Mouse (Mus musculus) large intestine, adult 2 months (tissue): ENCODE data around the gene Plcxd2. TPM values are rescaled to one million over a fixed set of nuclear protein-coding genes. Genes with fewer than 3 reads are reported as not detected.

Experiments used
- DNase-seq: peaks from one replicate; pipeline ENCODE4 v3.0.0-alpha.2; 2012; ENCODE audit warnings: low read depth, low spot score
- WGBS: fragments of 180-500 bp; shearing (Covaris S2); methylation state at CpG from one replicate; pipeline ENCODE4 v1.1.7; 2018; 5-methylcytosine and 5-hydroxymethylcytosine counted together
- polyA plus RNA-seq: library from polyadenylated mRNA; depleted of rRNA; stranded (reverse); fragments of >200 nt; gene quantifications from 2 replicates; pipeline ENCODE4 v1.2.3, GENCODE M21; 2012

Gene Plcxd2
- polyA plus RNA-seq, 1 experiment, result 3.2 TPM

DNA sequence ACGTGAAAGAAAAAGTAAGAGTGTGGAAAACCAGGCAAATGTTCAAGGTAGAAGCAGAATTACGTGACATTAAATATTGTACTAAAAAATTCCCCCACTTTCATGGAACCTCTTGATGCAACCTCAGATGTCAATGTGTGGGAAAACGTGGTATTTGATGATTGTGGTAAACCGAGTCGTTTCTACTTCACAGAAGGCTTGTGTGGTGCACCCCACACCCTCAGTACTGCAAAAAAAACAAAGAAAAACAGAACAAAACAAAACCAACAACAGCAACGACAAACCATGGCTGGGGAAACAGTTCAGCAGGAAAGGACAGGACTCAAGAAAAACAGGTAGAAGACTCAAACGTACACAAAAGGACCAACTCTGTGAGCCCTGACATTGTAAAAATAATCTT lies 11.8 kb downstream of the Plcxd2 start:
- WGBS, result 81% methylated on average over 7 of the region's 7 CpGs
- no peak for DNase-seq

DNA sequence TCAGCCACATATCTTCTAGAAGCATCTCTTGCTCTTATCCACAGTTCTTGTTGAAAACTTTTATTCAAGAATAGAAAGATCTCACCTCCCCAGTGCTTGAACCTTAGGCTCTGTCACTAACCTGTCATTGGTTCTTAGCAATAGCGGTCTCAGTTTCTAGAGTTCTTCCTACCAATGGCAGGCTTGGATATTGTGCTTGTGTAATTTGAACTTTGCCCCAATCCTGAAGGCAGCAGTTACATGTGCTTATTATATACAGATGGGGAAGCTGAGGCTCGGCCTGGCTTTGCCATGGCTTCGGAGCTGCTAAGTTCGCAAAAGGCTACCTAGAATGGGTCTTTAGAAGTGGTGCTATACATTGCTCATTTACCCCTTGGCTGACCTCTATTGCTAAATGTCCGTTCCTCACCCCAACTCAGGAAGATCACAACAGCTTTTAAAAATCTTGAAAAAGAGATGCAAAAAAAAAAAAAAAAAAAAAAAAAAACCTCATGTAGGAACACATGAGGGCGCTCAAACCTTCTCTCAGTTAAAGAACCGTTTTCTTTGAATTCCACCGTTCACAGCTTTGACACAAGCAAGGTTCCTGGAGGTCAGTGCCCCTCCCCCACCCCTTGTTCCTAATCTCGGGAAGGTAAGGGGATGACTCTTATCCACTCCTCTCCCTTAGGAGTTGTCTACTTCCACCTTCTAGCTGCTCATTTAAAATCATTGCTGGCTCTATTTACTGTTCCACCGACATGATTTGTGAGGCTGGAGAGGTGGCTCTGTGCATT lies 18.9 kb downstream of the Plcxd2 start:
- WGBS, result 52% methylated on average over 10 of the region's 10 CpGs
- no peak for DNase-seq

GRCm38 (mm10) chr16:45986236-45986635 lies 23.8 kb downstream of the Plcxd2 start:
- 61% methylated on average over 1 of the region's 1 CpGs for WGBS
- no peak for DNase-seq

GRCm38 (mm10) chr16:45984610-45985606 lies 25.1 kb downstream of the Plcxd2 start:
- WGBS, result 31% methylated on average over 4 of the region's 4 CpGs
- DNase-seq, result peak; percentile 36

- WGBS, result 100% methylated on average over 1 of the region's 1 CpGs
- no peak for DNase-seq
These were observed 33.8 kb downstream of the Plcxd2 start for GRCm38 (mm10) chr16:45976251-45976650.

GRCm38 (mm10) chr16:45973959-45974686 lies 35.9 kb downstream of the Plcxd2 start:
- 57% methylated on average over 9 of the region's 9 CpGs for WGBS
- DNase-seq, result no peak

- WGBS, result 88% methylated on average over 2 of the region's 2 CpGs
- DNase-seq, result no peak
These were observed 39.8 kb downstream of the Plcxd2 start for GRCm38 (mm10) chr16:45970187-45970586.

GRCm38 (mm10) chr16:45968716-45969115 lies 41.3 kb downstream of the Plcxd2 start:
- 73% methylated on average over 5 of the region's 5 CpGs for WGBS
- no peak for DNase-seq

GRCm38 (mm10) chr16:45967471-45967870 lies 42.5 kb downstream of the Plcxd2 start:
- 7% methylated on average over 7 of the region's 7 CpGs for WGBS
- peak; percentile 68 for DNase-seq

DNA sequence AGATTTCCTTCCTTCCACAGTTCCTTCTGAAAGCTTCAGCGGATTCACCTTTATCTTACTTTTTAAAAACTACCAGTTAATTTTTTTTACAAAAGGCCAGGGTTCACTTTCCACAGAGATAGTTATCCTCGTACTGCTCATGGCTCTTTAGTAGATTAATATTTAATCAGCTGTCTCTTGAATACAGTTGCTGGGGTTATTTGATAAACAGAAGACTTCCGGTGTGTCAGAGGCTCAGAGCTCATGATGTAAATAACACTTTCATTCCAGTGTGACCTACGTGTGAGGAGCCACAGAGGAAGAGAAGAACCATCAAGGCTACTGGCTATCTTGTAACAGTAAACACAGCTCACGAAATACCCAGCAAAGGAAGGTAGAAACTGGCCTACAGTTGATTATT lies 43.4 kb downstream of the Plcxd2 start:
- WGBS, result 18% methylated on average over 5 of the region's 5 CpGs
- DNase-seq, result no peak

GRCm38 (mm10) chr16:45964777-45965176 lies 45.2 kb downstream of the Plcxd2 start:
- 54% methylated on average over 6 of the region's 6 CpGs for WGBS
- DNase-seq, result no peak

- DNase-seq, result no peak
- 81% methylated on average over 8 of the region's 8 CpGs for WGBS
These were observed 46.2 kb downstream of the Plcxd2 start for GRCm38 (mm10) chr16:45963837-45964236.

DNA sequence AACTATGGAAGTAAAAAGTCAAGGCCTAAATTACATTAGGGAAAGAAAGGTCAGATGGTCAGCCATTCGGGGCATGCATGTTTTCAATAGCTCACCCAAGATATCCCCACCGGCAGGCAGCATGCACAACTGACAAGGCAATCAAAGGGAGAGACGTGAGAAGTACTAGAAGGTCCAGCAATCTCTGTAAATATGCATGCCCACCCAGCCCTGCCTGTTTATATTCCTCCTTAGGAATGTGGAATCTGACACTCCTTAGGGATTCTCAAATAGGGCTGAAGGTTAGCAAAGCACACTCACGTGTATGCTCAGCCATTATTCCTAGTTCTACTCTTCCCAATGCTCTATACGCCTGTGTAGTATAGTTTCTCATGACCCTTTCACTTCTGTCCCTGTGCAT lies 46.9 kb downstream of the Plcxd2 start:
- WGBS, result 50% methylated on average over 5 of the region's 5 CpGs
- DNase-seq, result no peak

DNA sequence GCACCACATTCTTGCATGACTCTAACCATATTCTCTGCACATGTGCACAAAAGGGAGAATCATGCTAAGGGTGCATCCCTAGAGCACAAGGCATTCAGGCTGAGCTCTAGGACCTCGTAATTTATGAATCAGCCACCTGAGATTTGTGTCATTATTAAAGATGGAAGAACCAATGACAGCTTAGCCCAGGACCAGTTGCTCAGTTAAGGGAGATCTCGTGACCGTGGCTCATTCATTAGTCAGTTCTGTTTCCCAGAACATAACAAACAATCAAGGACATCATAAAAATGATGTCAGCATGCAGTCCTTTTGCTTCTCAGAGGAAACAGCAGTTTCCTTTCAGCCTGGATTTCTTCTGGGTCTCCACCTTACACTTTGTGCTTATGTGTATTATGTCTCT lies 49.0 kb downstream of the Plcxd2 start:
- WGBS, result 59% methylated on average over 3 of the region's 3 CpGs
- no peak for DNase-seq

DNA sequence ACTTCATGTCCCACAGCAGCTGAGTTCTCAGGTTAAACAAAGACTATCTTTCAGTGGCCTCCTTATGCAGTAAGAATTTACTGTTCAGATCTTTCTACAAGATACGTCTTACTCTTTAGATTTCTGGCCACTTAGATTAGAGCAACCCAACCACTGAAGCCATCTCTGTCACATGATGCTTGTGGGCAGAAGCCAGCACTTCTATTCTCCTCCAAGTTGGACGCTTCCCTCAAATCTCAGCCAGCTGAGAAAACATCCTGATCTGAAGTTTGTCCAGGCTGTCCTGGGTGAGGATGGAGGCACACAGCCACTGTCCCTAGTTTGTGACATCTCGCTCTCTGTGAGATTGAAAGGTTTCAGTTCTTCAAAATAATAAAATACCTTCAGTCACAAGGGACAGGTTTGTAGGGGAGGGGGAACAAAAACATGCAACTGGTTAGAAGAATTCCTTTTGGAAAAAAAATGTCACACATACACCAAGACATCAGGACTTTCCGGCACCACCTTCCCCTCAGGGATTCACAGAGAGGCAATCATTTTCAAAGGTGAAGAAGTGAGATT lies 53.5 kb downstream of the Plcxd2 start:
- WGBS, result 83% methylated on average over 4 of the region's 4 CpGs
- DNase-seq, result no peak

DNA sequence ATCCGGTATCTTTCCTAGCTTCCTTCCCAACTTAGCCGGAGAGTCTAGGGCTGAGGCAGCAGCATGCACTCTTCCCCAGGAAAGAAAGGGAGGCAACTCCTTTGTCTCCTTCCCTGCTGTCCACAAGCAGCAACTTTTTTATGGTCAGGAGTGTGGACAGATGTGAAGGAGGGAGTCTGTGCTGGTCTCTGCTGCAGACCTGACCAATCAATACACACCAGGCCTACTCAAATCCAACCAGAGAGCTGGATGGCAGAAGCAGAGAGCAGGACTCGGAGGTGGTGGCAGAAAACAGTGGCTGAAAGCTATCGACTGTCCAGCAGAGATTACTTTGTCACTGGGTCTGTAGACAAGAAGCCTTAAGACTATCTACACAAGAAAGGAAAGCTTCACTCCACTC lies 56.6 kb downstream of the Plcxd2 start, which contains the start of gene Phldb2:
Phldb2 (minus strand) TSS at position 205 of the 400 bp plus-strand sequence.
- DNase-seq, result no peak

DNA sequence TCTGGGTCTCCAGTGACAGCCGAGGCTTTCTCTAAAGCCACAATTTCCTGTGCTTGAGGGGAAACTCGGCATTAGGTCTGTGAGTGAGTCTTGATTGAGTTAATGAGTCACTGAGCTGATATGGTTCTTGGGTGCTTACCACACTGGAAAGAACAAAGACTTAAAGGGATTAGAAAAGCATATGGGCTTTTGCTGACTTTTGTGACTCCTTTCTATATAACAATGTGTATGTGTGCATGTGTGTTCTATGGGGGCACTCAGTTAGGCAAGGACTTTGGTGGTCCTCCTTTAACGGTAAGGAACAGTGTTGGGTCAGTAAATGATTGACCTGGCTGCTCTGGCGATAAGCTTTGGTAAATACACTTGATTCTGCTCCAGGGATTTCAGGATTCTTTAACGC lies 57.5 kb downstream of the Plcxd2 start:
- 23% methylated on average over 5 of the region's 5 CpGs for WGBS
- no peak for DNase-seq

More for the DNA sequence above, 56.6 kb downstream of the Plcxd2 start, which contains the start of gene Phldb2:
- WGBS, result 43% methylated on average over 4 of the region's 4 CpGs

DNA sequence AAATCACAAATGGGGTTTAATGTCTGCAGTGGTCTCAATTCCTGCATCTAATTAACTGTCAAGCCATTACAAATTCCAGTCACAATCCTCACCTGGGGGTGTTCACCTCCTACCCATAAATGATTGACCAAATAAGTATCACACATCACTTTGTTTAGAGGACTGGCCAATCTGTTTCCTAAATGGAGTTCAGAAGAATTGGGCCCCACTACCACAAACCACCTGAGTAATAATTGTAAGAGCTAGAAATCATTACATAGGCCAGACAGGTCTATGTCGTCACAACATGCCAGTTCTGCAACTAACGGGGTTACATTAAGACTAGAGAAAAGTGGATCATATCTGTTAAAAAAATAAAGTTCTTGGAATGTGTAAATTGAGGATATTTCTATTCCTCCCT lies 58.0 kb downstream of the Plcxd2 start:
- 25% methylated on average over 2 of the region's 2 CpGs for WGBS
- no peak for DNase-seq

GRCm38 (mm10) chr16:45946335-45946734 lies 63.7 kb downstream of the Plcxd2 start:
- no peak for DNase-seq

More at GRCm38 (mm10) chr16:45946335-45946734, 63.7 kb downstream of the Plcxd2 start:
- 52% methylated on average over 2 of the region's 2 CpGs for WGBS
